Mouse (Mus musculus) R1 (cell line): ENCODE measurements around the gene Gm28729.

Experiments
- DNase-seq: peaks from one replicate; pipeline ENCODE4 v3.0.0-alpha.2; 2018; ENCODE audit warnings: low read depth, low spot score

Gene Gm28729

GRCm38 (mm10) chr9:96461607-96462006, 63.5 kb downstream of the Gm28729 start:
- peak; percentile 54 for DNase-seq

GRCm38 (mm10) chr9:96460117-96460865, 64.8 kb downstream of the Gm28729 start:
- no peak for DNase-seq

GRCm38 (mm10) chr9:96455618-96456017, 69.4 kb downstream of the Gm28729 start:
- DNase-seq, result no peak

- no peak for DNase-seq
These were observed 72.1 kb downstream of the Gm28729 start for GRCm38 (mm10) chr9:96452956-96453355.

GRCm38 (mm10) chr9:96450900-96451720, 74.0 kb downstream of the Gm28729 start:
- no peak for DNase-seq

GRCm38 (mm10) chr9:96449514-96449913, 75.5 kb downstream of the Gm28729 start:
- DNase-seq, result no peak

- no peak for DNase-seq
These were observed 79.7 kb downstream of the Gm28729 start for GRCm38 (mm10) chr9:96445351-96445750.

GRCm38 (mm10) chr9:96442081-96442480, 83.0 kb downstream of the Gm28729 start:
- DNase-seq, result peak; percentile 20

GRCm38 (mm10) chr9:96438334-96438871, 86.7 kb downstream of the Gm28729 start:
- peak; percentile 79 for DNase-seq

- peak; percentile 92 for DNase-seq
These were observed 87.2 kb downstream of the Gm28729 start for GRCm38 (mm10) chr9:96437805-96438333.

GRCm38 (mm10) chr9:96436901-96437804, 87.9 kb downstream of the Gm28729 start:
- no peak for DNase-seq
